12 mouse cellular contexts compared by ENCODE assay signal in the genomic region with DNA sequence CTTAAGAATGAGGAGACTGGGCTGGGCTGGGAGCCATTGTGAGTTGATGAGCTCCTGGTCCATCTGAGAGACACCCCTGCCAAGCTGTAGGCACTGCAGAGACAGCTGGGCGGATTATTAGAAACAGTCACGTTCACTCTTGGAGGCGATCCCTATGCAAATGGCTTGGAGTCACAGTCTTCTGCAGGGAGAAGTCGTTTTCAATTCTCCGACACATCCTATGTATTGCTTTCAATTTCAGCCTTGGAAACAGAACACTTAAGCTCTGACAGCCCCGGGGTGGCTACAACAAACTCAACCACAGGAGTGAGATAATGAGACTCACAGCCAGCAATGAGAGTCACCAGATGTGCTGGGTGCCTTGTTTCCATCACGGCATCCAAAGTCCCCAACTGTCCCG.
DNase-seq lines count a peak whose midpoint lies in the region; ATAC-seq and TF ChIP-seq lines count a peak whose summit lies in the region.
"Had no signal": no experiment of that assay in that cellular context is flagged by ENCODE, and none has a peak within 500 bp of the region (broad histone marks: within the 10 kb centered on the region; RNA-seq: fewer than 3 reads in every experiment).

No protein-coding gene starts in this region.

- peak overlapping the region; percentile 43 for H3K27ac ChIP-seq in hindbrain, embryonic 14.5 days
- H3K27ac ChIP-seq in hindbrain, embryonic 11.5 days (ENCODE audit: low read depth, low read length): no peak overlapping the region
- H3K27ac ChIP-seq: liver, embryonic 14.5 days had no signal

- H3K9me3 ChIP-seq in hindbrain, embryonic 14.5 days (ENCODE audit: control insufficient read depth, low read length): no peaks in the 10 kb centered on the region
- no peaks in the 10 kb centered on the region for H3K9me3 ChIP-seq in hindbrain, embryonic 11.5 days (ENCODE audit: control insufficient read depth, low read length)

- 17% methylated on average over 8 of the region's 8 CpGs for WGBS in hindbrain, embryonic 14.5 days
- 37% methylated on average over 8 of the region's 8 CpGs for WGBS in hindbrain, embryonic 11.5 days

- no peak overlapping the region for H3K4me3 ChIP-seq in hindbrain, embryonic 14.5 days (replicated peaks; ENCODE audit: low read length)
- H3K4me3 ChIP-seq in hindbrain, embryonic 11.5 days (ENCODE audit: low read depth, low read length): no peak overlapping the region

- ATAC-seq in hindbrain, embryonic 14.5 days (ENCODE audit: low FRiP score): no peak
- no peak for ATAC-seq in hindbrain, embryonic 11.5 days (ENCODE audit: low FRiP score)

- no peak overlapping the region for H3K9ac ChIP-seq in hindbrain, embryonic 14.5 days
- H3K9ac ChIP-seq in hindbrain, embryonic 11.5 days (ENCODE audit: low read depth, low read length): no peak overlapping the region
- H3K9ac ChIP-seq: liver, embryonic 14.5 days had no signal

- TF ChIP-seq CTCF in brain, embryonic 14.5 days (IDR thresholded peaks at IDR 0.05; ENCODE audit: borderline replicate concordance, extremely low read depth, insufficient read depth, insufficient read length): no peak

- H3K36me3 ChIP-seq in hindbrain, embryonic 14.5 days (replicated peaks; ENCODE audit: control insufficient read depth, insufficient read depth): no peaks in the 10 kb centered on the region
- H3K36me3 ChIP-seq in hindbrain, embryonic 11.5 days (ENCODE audit: control insufficient read depth, insufficient read depth, low read length): no peaks in the 10 kb centered on the region

- H3K27me3 ChIP-seq in hindbrain, embryonic 14.5 days (ENCODE audit: control insufficient read depth, insufficient read depth, low read length): no peaks in the 10 kb centered on the region
- H3K27me3 ChIP-seq in hindbrain, embryonic 11.5 days (ENCODE audit: control insufficient read depth, insufficient read depth, low read length): no peaks in the 10 kb centered on the region

- peaks cover 9% of the 10 kb centered on the region for H3K4me1 ChIP-seq in hindbrain, embryonic 14.5 days (replicated peaks; ENCODE audit: control insufficient read depth, insufficient read depth, low read length)
- 0 out of 2 replicates have a peak, but pooled peaks cover 3% of the 10 kb centered on the region for H3K4me1 ChIP-seq in hindbrain, embryonic 11.5 days (replicated peaks; ENCODE audit: control insufficient read depth, insufficient read depth, low read length)

- no peak overlapping the region for H3K4me2 ChIP-seq in hindbrain, embryonic 14.5 days (replicated peaks)
- no peak overlapping the region for H3K4me2 ChIP-seq in hindbrain, embryonic 11.5 days (replicated peaks; ENCODE audit: low read depth, low read length)

- DNase-seq in cerebellum, postnatal 10 days: peak; percentile 69 to 76
- DNase-seq in cerebellum, adult 8-10 months: no peak
- DNase-seq in hindbrain, embryonic 14.5 days (ENCODE audit: low spot score): peak; percentile 47
- no peak for DNase-seq in hindbrain, embryonic 11.5 days (ENCODE audit: low spot score)
- peak; percentile 87 for DNase-seq in brain, embryonic 14.5 days (ENCODE audit: low read depth)
- DNase-seq in layer of hippocampus, postnatal 36 days: peak; percentile 7 to 14
- DNase-seq in thymus, postnatal 25 days: no peak
- no peak for DNase-seq in testis, postnatal 14 days (ENCODE audit: low spot score)
- DNase-seq: gastrocnemius, postnatal 25 days; kidney, postnatal 36 days; spleen, adult 18-20 months had no signal

- no peak for TF ChIP-seq POLR2A in brain, embryonic 14.5 days (IDR thresholded peaks at IDR 0.05; ENCODE audit: borderline replicate concordance, extremely low read depth, insufficient read depth, insufficient read length, poor library complexity, severe bottlenecking)

Comparison
In these comparisons a context has a peak if more than half of its experiments do, and no peak if none do; other contexts are left out.
1. DNase-seq: peak in cerebellum, postnatal 10 days (2 of 2), hindbrain, embryonic 14.5 days (single experiment), brain, embryonic 14.5 days (single experiment) and layer of hippocampus, postnatal 36 days (2 of 2); none in cerebellum, adult 8-10 months (single experiment), hindbrain, embryonic 11.5 days (single experiment), thymus, postnatal 25 days (single experiment) and testis, postnatal 14 days (single experiment).